Mouse (Mus musculus) left cerebral cortex, postnatal 36 days (tissue): ENCODE data around the gene Papss1. TPM values are rescaled to one million over a fixed set of nuclear protein-coding genes. Genes with fewer than 3 reads are reported as not detected.
"Not testable (repeated sequence)": the region's sequence is repeated elsewhere in the genome, so short reads cannot be mapped to it uniquely, and the experiment has no call there.

Experiments
- DNase-seq, 2 experiments: peaks; one replicate each; pipeline ENCODE4 v3.0.0; 2021 to 2022; ENCODE audit warnings: low spot score in 2 of 2, mixed read lengths in 1 of 2
- intact Hi-C: fragments of 180-260 bp; cut with DNase I; formaldehyde crosslinking; loops from one replicate; pipeline ENCODE4 v1.15.1; 2025
- total RNA-seq, 2 experiments: library from RNA; stranded (reverse); gene quantifications; 2 replicates each; pipeline ENCODE4 v1.2.3; 2021

Papss1 gene
- 10 to 100 TPM; 64.4 to 68.6 TPM for total RNA-seq

DNA sequence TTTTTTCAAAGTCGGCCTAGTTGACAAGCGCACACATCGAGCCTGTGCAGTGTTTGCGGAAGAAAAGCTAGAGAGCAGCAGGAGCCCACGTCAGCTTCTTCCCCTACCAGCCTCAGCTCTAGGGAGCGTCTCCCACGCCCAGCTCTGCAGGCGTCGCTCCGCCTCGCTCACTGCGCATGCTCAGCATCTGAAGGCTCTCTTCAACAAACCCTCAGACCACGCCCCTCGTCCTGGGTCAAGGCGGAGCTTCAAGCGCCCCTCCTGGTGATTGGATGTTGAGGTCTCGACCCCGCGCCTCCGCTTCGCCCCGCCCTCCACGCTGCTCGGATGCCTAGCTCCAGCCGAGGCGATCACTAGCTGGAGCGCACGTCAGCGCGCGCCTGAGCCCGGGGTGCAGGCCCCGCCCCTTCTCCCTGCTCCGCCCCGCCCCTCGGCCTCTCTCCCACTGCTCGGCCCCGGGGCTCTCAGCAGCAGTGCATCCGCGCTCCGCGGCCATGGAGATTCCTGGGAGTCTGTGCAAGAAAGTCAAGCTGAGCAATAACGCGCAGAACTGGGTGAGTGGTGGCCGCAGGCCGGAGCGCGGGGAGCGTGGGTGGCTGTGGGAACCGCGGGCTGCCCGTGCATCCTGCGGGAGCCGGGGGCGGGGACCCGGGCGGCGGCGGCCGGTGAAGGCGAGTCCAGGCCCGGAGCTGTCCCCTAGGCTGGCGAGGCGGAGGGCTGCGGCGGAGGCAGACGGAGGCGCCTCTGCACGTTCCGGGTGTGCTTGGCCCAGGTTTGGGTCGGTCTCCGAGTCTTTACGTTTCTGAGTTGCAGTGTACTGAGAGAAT, at the start of gene Papss1:
TSS of gene Papss1 (plus strand) at position 339 of the 827 bp plus-strand sequence.
- DNase-seq, result peak; percentile 100
- intact Hi-C loops, result no loop called here

DNA sequence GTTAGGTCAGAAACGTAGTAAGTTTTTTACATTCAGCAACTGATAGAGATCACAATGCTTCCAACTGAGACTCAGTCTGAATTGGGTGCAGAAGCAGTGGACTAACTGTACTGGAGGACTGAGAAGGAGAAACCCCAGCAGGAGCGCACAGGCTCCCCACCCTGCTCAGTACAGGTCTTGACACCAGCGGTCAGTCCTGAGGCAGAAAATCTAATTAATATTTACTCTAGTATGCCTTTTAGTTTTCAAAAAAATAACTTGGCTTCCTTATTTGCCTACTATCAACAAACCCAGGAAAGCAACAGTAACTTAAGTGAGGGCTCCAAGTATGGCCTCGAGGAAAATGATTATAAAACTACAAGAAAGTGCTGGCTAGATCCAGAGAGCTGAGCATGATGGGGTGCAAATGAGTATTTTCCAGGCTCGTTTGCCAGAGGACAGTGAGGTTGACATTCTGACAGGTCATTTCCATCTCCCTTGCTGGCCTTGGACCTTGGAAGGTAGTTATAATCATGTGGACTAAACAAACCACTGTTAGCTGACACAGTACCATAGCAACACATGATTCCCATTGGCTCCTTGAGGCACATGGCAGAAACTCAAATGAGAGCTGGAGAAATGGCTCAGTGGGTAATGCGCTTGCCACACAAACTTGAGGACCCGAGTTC, 48.1 kb upstream of the Papss1 start:
- no peak for DNase-seq
- intact Hi-C loops, result no loop called here

DNA sequence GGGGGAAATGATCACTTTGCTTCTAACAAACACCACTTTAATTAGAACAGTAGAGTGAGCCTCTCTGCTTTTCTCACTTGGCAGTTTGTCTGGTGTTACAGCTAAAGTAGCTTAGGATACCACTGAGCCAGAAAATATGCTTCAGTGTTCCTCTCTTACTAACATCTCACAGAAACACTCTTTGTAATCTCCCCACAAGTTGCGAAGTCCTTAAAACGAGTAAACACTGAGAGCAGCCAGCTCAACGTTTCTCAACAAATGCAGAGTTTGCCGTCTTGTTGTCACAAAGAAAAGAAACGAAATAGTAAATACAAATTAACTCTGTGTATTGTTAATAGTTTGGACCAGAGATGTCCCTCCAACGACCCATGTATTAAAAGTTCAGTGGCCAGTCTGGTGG, 46.8 kb upstream of the Papss1 start:
- DNase-seq, result no peak
- intact Hi-C loops, result no loop called here

DNA sequence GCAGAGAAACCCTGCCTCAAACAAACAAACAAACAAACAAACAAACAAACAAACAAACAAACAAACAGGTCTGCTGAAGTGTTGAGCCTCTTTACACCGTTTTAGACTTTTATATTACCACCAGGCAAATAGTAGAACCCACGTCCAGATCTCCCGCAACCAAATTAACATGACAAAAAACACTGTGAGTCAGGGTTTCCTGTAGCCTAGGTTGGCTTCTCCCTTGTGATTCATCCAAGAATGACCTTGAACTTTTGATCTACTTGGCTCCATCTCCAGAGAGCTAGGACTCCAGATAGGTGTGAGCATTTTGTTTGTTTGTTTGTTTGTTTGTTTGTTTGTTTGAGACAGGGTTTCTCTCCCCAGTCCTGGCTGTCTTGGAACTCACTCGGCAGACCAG, 43.4 kb upstream of the Papss1 start:
- intact Hi-C loops, result no loop called here
- no peak for DNase-seq

DNA sequence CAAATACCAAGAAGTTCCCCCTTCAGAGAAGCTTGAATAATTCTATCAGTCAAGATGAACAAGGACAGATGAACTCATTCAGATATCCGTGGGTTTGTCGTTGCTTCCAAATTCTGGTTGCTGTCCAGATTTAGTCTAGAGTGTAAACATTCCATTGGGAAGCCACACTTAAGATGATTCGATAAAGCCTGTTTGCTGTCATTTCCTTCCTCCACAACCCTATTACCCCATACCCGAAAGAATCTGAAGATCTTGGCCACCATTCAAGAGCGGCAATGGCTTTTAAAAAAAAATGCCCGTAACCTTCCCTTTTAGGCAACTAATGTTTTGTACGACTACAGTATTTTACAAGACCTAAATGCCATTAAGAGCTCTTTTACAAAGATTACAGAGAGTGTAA, 42.3 kb upstream of the Papss1 start:
- intact Hi-C loops, result no loop called here
- DNase-seq, result no peak

DNA sequence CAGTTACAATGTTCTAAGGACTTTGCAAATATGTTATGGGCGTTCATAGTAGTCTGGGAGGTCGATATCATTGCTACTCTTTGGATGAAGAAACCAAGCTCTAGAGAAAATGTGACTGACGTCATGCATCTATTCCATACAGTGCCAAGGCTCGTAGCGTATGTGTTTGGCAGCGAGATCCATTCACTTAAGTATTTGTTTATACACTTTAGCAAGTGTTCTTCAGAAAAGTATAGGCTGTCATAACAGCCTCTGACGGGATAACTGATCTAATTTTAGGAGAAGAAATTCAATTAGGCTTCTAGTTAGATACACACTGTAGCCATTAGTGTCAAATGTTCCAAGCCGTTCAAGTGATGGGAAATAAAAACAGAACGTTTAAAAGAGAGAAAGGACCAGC, 40.8 kb upstream of the Papss1 start:
- DNase-seq, result no peak
- intact Hi-C loops, result loop anchor here (2.0 kb wide), 1 partner anchor 203 kb away; no protein-coding TSS in a partner anchor

DNA sequence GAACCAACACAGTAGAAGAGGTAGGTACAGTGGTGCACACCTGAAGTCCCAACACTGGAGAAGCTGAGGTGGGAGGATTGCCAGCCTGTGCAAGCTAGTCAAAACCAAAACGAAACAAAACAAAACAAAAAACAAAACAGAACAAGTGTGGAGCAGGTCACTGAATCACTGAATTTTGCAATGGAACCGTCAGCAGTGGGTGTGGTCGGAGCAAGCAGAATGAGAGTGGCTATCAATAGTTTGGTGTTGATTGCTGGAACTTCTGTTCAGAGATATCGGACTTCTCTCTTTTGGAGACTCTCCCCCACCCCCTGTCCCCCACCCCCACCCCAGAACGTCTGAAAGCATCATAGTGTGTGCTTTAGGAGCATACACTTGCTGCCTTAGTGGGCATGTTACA, 40.4 kb upstream of the Papss1 start:
- intact Hi-C loops, result loop anchor here (2.0 kb wide), 1 partner anchor 203 kb away; no protein-coding TSS in a partner anchor
- no peak for DNase-seq

DNA sequence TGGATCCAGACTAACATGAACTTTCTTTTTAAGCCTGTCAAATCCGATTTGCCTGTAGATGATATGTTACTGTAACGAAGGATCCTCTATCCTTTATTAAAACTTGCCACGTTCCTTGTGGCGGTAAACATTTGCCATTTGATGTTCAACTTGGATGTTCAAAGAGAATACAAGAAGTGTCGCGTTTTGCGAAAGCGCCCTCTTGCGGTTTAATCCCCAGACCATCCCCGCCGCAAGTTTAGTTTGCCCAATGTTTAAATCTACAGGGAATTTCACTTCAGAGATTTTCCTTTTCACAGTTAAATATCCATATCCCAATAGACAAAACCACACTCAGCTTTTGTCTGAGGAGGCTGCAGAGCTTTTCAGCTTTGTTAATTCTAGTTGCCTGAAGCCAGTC, 39.8 kb upstream of the Papss1 start:
- DNase-seq, result peak in 1 of 2 experiments; percentile 12
- intact Hi-C loops, result loop anchor here (2.0 kb wide), 1 partner anchor 204 kb away; no protein-coding TSS in a partner anchor

DNA sequence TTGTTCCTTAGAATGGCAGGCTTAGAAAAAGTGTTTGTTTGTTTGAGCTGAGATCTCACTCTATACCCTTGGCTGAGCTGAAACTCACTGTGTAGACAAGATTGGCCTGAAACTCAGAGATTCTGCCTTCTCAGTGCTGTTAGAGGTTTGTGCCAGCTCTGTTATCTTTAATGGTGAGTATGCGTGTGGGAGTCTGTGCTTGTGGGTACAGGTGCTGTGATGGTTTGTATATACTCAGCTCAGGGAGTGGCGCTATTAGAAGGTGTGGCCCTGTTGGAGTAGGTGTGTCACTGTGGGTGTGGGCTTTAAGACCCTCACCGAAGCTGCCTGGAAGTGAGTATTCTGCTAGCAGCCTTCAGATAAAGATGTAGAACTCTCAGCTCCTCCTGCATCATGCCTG, 39.3 kb upstream of the Papss1 start:
- intact Hi-C loops, result loop anchor here (2.0 kb wide), 1 partner anchor 204 kb away; no protein-coding TSS in a partner anchor

DNA sequence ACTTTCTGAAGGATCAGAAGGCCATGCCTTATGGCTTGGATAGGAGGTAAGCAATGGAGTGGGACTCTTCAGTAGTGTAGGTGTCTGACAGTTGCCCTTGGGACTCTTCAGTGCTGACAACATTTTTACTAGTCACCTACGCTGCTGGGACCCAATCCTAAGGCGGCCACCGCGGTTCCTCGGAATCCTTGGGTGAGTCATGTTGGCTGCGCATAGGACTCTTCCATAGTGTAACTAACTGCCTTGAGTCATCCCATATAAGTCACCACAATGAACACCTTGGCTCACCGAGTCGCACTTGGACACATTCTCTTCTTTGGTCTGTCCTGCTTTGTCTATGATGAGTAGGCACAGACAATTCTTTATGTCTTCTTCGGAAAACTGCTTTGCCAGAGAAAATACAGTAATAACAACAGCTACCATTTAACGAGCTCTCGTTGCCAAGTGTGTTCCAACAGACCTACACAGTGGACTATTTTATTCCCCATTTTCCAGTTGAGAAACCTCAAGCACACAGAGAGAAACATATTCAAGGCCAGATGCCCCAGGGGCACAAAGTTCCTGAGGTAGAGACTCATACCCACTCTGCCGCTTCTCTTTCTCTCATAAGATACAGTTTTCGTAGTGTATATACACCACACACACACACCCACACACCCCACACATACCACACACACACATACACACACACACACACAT, 23.2 kb upstream of the Papss1 start:
- DNase-seq, result no peak
- intact Hi-C loops, result no loop called here

More for the DNA sequence above, 39.3 kb upstream of the Papss1 start:
- DNase-seq, result no peak

DNA sequence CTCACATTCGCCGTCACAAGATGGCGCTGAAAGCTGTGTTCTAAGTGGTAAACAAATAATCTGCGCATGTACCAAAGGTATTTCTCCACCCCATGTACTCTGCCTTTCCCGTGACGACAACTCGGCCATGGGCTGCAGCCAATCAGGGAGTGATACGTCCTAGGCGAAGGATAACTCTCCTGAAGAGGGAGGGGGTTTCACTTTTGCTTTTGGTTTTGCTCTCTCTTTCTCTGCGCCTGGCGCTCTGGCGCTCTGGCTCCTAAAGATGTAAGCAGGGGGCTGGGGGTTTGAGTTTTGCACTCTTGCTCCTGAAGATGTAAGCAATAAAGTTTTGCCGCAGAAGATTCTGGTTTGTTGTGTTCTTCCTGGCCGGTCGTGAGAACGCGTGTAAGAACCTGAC, 17.0 kb upstream of the Papss1 start:
- intact Hi-C loops, DNase-seq: not testable (repeated sequence)

DNA sequence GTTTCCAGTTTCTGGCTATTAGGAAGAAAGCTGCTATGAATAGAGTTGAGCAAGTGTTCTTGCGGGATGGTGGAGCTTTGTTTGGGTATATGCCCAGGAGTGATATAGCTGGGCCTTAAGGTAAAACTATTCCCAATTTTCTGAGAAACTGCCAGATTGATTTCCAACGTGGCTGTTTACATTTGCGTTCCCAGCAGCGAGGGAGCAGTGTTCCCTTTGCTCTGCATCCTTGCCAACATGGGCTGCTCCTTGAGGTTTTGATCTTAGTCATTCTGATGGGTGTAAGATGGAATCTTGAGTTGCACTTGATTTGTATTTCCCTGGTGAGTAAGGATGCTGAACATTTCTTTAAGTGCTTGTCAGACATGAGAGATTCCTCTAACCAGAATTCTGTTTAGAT, 14.5 kb upstream of the Papss1 start:
- DNase-seq, result no peak
- intact Hi-C loops, result no loop called here

DNA sequence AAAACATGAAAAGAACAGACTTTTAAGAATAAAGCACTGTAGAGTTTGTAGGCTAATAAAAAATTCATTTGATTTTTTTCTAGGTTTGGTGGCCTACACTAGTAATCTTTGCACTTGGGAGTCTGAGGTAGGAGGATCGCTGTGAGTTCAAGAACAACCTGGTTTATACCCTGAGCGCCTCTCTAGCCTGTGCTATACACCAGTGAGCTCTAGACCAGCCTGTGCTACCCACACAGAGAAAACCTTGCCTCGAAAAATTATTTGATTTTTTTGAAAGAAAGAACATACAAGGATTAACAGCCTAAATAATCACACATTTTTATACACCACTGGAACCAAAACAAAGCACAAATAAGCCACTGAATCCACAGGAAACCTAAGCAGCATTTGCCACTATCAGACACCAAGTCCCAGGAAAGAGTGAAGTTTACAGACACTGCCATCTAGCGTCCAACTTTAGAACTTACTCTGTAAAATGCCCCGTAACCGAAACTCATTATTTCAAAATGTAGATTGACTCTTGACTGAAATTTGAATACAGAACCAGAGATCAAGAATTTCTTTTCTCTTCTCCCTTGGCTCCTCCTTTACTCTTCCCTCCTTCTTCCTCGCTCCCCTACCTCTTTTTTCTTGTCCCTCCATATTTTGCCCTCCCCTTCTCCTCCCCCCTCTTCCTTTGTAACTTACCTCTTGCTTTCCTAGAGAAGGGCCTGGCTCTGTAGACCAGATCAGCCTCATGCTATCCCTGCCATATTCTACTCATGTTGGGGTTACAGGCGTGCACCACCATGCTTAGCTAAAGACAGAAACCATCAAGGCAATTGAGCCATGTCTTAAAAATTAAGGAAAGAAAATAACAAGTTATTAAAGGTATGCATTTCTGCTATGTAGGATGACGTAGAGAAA, 12.0 kb upstream of the Papss1 start:
- intact Hi-C loops, result loop anchor here (1.0 kb wide), 1 partner anchor 232 kb away; no protein-coding TSS in a partner anchor
- no peak for DNase-seq

DNA sequence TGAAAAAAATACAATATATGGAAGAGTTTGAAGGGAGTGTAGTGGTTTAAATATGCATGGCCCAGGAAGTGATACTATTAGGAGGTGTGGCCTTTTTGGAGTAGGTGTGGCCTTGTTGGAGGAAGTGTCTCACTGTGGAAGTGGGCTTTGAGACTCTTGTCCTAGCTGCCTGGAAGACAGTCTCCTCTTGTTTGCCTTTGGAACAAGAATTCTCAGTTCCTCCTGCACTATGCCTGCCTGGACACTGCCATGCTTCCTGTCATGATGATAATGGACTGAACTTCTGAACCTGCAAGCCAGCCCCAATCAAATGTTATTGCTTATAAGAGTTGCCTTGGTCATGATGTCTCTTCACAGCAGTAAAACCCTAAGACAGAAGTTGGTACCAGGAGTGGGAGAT, 8.8 kb upstream of the Papss1 start:
- intact Hi-C loops, result no loop called here
- no peak for DNase-seq

DNA sequence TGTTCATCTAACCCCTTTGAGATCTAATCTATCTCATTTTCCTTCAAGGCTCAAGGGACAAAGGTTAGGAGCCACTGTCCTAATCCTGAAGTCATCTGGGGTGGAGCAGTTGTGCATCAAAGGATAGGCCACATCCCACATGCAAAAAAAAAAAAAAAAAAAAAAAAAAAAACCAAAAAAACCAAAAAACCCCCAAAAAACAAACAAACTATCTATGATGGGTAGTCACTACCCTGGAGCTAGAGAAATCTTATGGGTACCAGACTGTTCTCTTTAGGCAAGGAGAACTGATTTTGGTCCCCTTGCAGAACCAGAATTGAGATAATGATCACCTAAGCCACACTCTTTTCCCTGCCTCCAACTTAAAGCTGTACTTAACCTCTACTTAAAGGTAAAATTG, 3.0 kb upstream of the Papss1 start:
- no peak for DNase-seq
- intact Hi-C loops, result no loop called here

DNA sequence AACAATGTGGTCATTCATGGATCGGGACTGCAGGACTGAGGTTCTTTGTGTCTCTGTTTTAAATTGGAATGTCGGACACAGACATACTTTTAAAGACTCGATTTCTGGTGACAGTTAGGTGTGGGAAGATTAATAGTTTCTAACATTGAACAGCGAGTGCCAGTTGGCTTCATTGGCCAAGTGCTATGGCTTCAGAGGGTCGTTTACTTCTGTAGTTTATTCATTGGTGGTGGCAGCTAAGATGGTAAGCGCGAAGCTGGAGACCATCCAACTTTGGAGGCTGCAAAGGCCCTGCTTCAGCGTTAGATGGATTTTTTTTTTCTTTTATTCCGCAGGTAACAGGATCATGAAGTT, 666 bp downstream of the Papss1 start:
- no peak for DNase-seq
- intact Hi-C loops, result no loop called here

DNA sequence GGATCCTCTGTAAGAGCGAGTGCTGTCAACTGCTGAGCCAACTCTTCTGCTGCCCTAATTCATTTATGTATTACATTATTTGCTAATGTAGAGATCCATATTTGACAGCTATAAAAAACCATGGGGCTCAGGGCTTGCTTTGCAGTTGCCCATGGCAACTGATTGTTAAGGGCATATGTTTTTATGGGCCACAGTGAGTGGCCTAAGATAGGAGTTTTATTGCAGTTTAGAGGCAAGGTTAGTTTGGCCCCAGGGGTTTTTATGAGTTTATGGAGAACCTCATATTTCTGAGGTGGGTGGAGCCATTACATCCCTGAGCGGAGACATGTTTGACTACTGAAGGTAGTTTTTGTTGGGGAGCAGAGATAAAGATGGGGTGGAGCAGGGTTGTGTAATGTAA, 1.7 kb downstream of the Papss1 start:
- intact Hi-C loops, result no loop called here
- DNase-seq, result no peak

DNA sequence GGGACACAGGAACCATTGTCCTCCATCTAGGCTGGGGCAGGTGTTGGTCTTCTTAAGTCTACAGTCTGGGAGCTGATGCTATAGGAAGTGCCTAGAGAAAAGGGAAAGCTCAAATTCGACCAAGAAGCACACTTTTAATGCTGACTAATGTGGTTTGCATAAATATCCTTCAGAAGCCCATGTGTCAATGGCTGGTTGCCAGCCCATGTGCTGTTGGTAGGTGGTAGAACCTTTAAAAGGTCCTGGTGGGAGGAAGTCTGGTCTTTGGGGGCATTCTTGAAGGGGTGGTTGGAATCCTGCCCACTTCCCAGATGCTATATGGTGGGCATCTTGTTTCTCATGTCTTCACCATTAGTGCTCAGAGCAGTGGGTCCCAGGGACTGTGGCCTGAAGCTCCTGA, 5.9 kb downstream of the Papss1 start:
- intact Hi-C loops, result no loop called here
- no peak for DNase-seq

DNA sequence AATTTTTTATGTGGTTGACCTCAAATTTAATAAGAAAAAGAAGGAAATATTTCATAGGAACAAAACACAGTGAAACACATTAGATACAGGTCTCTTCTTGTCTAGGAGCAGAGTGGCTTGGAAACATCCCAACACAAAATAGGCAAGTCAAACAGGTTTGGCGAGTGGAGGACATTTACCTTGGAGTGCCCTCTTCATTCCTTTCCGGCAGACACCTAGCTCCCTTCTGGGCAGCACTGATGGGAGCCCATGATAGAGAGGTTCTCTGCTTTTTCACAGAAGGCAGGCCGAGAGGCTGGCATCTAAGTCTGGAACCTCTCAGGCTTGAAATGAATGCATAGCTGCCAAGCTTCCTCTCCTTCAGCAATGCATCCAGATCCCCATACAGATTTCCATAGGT, 9.0 kb downstream of the Papss1 start:
- no peak for DNase-seq
- intact Hi-C loops, result no loop called here
